Mouse (Mus musculus): ENCODE measurements around the gene BC004004. TPM values are rescaled to one million over a fixed set of nuclear protein-coding genes. Genes with fewer than 3 reads are reported as not detected.

Gene BC004004
- total and polyA plus RNA-seq, 3 experiments: 19.8 to 68.0 (median 51.7) TPM

DNA sequence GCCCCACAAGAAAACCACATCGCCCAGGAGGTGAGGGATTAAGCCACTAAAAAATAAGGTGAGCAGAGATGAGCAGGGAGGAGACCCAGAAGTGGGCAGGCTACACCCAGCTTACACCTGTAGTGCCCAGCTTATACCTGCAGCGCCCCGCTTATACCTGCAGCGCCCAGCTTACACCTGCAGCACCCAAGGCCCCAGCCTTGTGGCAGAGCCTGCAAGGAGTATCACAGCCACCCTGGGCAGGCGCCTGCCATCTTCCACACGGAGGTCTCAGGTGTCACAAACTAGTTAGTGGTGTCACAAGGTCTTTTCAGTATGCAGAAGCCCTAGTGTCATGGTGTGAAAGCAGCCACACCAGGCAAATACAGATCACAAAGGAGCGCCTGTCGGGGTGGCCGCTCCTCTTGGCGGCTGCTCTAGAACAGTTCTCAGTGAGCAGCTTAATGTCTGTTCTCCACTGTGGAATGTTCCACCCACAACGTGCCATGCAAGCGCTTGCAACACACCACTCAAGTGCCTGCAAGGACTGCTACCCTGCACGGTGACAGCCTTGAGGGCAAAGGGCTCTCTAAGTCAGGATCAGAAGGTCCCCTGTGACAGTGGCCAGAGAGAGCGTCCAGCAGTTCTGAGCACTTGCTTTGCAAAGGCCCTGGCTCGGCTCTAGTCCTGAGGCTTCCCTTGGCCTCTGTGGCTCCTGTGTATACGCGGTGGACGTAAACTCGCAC is 67.8 kb downstream of the BC004004 start:
- TF ChIP-seq CTCF (IDR thresholded peaks at IDR 0.05; ENCODE audit: low read depth, low read length) (no peak), GATA1 (IDR thresholded peaks at IDR 0.05; ENCODE audit: borderline replicate concordance, low read length) (no peak), POLR2AphosphoS5 (IDR thresholded peaks at IDR 0.05; ENCODE audit: insufficient replicate concordance, low read depth, low read length) (no peak), GATA2 (IDR thresholded peaks at IDR 0.05; ENCODE audit: borderline replicate concordance, low read depth, low read length) (no peak), TAL1 (conservative IDR thresholded peaks at IDR 0.05; ENCODE audit: low read depth, low read length) (no peak)
- no peaks in the 10 kb centered on the region for H3K9me3 ChIP-seq (replicated peaks)
- no peak for DNase-seq (ENCODE audit: low spot score)
- H3K4me1 ChIP-seq (ENCODE audit: insufficient read depth, low read depth, low read length): peaks cover 44% of the 10 kb centered on the region
- no peak for ATAC-seq (ENCODE audit: extremely low read depth, insufficient number of reproducible peaks, low FRiP score, poor library complexity, severe bottlenecking)
- H3K36me3 ChIP-seq (replicated peaks): peaks cover 97% of the 10 kb centered on the region
- H3K27me3 ChIP-seq (ENCODE audit: insufficient read depth, low read length): no peaks in the 10 kb centered on the region
- H3K4me3 ChIP-seq (ENCODE audit: low read depth, low read length): no peak overlapping the region

DNA sequence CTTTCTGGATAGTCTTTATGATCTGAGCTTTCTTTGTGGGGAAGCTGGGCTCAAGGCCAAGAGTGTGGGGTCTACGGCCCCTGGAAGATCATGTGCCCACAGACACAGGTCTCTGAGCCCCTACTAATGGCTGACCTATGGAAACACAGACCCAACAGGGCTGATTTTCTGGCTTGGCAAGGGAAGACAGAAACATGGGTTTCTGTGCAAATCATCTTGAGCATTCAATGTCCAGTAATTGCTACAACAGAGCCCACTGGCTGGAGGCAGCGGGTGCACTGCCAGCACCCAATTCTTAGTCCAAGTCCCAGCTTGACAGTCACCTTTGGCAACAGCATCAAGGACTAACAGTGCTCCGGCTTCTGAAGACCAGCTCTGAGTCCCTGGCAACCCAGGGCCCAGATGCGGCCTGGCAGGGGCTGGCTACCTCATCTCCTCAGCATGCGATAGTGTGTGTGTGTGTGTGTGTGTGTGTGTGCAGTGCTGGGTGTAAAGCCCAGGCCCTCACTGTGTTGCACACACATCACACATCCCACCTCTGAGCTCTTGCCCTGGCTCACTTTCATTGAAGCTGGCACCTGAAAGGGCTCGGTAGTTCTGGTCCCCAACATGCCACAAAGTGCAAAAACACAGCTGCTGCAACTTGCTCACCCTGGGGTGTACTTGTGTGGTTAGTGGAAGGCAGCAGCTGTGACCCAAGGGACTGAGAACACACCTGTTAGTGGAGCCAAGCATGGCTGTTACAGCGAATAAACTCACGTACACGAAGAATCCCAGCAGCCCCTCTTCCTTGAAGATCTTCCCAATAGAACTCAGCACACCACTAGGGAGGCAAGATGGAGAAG is 69.6 kb downstream of the BC004004 start:
- DNase-seq (ENCODE audit: low spot score) (no peak), ATAC-seq (ENCODE audit: extremely low read depth, insufficient number of reproducible peaks, low FRiP score, poor library complexity, severe bottlenecking) (no peak)
- H3K4me1 ChIP-seq (ENCODE audit: insufficient read depth, low read depth, low read length): peaks cover 49% of the 10 kb centered on the region
- H3K9me3 ChIP-seq (replicated peaks): no peaks in the 10 kb centered on the region
- TF ChIP-seq GATA1 (IDR thresholded peaks at IDR 0.05; ENCODE audit: borderline replicate concordance, low read length) (no peak), CTCF (IDR thresholded peaks at IDR 0.05; ENCODE audit: low read depth, low read length) (no peak), TAL1 (conservative IDR thresholded peaks at IDR 0.05; ENCODE audit: low read depth, low read length) (no peak), GATA2 (IDR thresholded peaks at IDR 0.05; ENCODE audit: borderline replicate concordance, low read depth, low read length) (no peak), POLR2AphosphoS5 (IDR thresholded peaks at IDR 0.05; ENCODE audit: insufficient replicate concordance, low read depth, low read length) (no peak)
- peaks cover 97% of the 10 kb centered on the region for H3K36me3 ChIP-seq (replicated peaks)
- no peaks in the 10 kb centered on the region for H3K27me3 ChIP-seq (ENCODE audit: insufficient read depth, low read length)
- no peak overlapping the region for H3K4me3 ChIP-seq (ENCODE audit: low read depth, low read length)

DNA sequence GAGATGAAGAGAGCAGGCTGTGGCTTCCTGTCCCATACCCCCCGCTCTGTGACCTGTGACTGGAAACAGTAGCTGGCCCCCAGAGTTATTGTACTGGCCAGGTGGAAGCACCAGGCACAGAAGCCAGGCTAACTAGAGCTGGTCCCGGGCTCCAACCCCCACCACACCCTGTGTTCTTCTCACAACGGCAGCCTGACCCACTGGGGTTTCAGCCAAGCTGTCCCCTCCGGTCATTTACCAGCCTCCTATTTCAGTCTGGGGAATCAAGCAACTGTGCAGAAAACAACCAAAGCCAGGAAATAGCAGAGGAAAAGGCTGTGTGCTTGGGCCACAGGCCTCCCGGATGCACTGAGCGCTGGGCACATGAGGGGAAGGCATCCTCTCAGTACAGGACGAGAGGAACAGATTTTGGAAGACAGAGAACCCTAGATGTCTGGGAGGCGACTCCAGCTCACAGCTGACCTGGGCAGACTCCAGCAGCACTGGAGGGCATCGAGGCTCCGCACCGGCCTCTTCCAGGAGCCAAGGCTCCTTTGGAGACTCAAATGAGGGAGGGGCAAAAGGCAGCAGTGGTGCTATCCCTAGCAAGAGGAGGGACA is 70.7 kb downstream of the BC004004 start:
- Histone ChIP-seq H3K4me3 (ENCODE audit: low read depth, low read length) (no peak overlapping the region), H3K36me3 (replicated peaks) (peaks cover 97% of the 10 kb centered on the region), H3K4me1 (ENCODE audit: insufficient read depth, low read depth, low read length) (peaks cover 49% of the 10 kb centered on the region), H3K27me3 (ENCODE audit: insufficient read depth, low read length) (peaks cover 2% of the 10 kb centered on the region; the same call in 1 of the 2 replicates), H3K9me3 (replicated peaks) (no peaks in the 10 kb centered on the region)
- TF ChIP-seq CTCF (IDR thresholded peaks at IDR 0.05; ENCODE audit: low read depth, low read length) (no peak), POLR2AphosphoS5 (IDR thresholded peaks at IDR 0.05; ENCODE audit: insufficient replicate concordance, low read depth, low read length) (no peak), GATA2 (IDR thresholded peaks at IDR 0.05; ENCODE audit: borderline replicate concordance, low read depth, low read length) (no peak), TAL1 (conservative IDR thresholded peaks at IDR 0.05; ENCODE audit: low read depth, low read length) (no peak), GATA1 (IDR thresholded peaks at IDR 0.05; ENCODE audit: borderline replicate concordance, low read length) (no peak)
- no peak for ATAC-seq (ENCODE audit: extremely low read depth, insufficient number of reproducible peaks, low FRiP score, poor library complexity, severe bottlenecking)
- DNase-seq (ENCODE audit: low spot score): no peak

DNA sequence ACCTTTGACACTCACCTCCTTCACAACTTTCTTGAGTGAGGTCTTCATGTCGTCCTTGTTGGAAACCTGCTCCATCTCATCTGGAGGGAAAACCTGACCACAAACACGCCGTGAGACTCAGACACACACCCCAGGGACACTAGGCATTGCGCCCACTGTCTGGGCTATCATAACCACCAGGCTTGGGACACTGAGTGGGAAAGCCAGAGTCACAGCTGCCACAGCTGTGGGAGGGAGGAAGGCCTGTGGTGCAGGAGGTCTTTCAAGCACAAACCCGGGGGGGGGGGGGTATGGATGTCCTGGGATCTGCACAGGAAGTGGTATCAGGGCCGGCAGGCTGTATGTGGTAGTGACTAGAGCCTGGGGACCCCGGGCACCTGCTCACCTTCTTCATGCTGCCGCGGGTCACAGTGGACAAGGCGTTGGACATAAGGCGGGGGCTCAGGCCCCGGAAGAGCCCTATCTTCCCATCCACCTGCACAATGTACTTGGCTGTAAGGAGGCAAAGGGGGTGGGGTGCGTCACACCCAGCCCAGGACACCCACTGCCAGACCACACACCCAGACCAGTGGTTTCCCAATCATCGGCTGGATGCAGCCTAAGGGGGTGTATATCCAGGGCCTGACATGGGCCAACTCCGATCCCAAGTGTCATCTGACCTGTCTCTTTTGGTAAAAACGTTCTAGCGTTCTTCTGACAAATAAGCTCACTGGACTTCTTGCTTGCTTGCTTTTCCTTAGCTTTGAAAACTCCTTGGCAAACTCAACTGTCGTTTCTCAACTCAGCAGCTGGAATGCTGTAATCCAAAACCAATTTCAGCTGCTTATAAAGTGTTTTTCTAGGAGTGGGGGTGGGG is 72.0 kb downstream of the BC004004 start:
- peak; percentile 64 for DNase-seq (ENCODE audit: low spot score)

DNA sequence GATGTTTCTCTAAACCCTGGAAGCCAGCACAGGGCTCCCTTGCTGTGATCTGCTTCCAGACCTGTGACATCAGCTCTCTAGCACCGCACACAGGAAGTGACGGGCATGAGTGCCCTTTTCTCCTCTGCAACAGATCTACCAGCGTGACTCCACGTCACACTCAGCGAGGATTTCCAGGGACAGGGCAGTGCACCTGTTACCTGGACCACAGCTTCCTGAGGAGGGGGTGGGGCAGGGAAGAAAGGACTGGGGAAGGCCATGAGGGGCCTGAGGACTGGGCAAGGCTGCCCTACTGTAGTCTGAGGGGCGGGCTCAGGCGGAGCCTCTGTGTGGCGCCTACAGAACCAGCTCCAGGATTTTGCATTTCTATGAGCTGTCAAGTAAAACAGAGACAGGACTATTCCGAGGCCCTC is 73.0 kb downstream of the BC004004 start:
- peaks cover 66% of the 10 kb centered on the region for H3K4me1 ChIP-seq (ENCODE audit: insufficient read depth, low read depth, low read length)
- no peak for TF ChIP-seq POLR2AphosphoS5 (IDR thresholded peaks at IDR 0.05; ENCODE audit: insufficient replicate concordance, low read depth, low read length)
- no peak for TF ChIP-seq GATA2 (IDR thresholded peaks at IDR 0.05; ENCODE audit: borderline replicate concordance, low read depth, low read length)
- TF ChIP-seq CTCF (IDR thresholded peaks at IDR 0.05; ENCODE audit: low read depth, low read length): no peak
- TF ChIP-seq GATA1 (IDR thresholded peaks at IDR 0.05; ENCODE audit: borderline replicate concordance, low read length): no peak
- peak overlapping the region; percentile 54; the same call in 1 of the 2 replicates for H3K4me3 ChIP-seq (ENCODE audit: low read depth, low read length)
- H3K36me3 ChIP-seq (replicated peaks): peaks cover 93% of the 10 kb centered on the region
- H3K9me3 ChIP-seq (replicated peaks): no peaks in the 10 kb centered on the region
- no peak; the same call in 1 of the 2 replicates for ATAC-seq (ENCODE audit: extremely low read depth, insufficient number of reproducible peaks, low FRiP score, poor library complexity, severe bottlenecking)
- peak; percentile 72 for DNase-seq (ENCODE audit: low spot score)
- H3K27me3 ChIP-seq (ENCODE audit: insufficient read depth, low read length): peaks cover 2% of the 10 kb centered on the region; the same call in 1 of the 2 replicates

More for the DNA sequence above, 72.0 kb downstream of the BC004004 start:
- Histone ChIP-seq H3K4me1 (ENCODE audit: insufficient read depth, low read depth, low read length) (peaks cover 56% of the 10 kb centered on the region), H3K4me3 (ENCODE audit: low read depth, low read length) (peak overlapping the region; percentile 54; the same call in 1 of the 2 replicates), H3K27me3 (ENCODE audit: insufficient read depth, low read length) (peaks cover 2% of the 10 kb centered on the region; the same call in 1 of the 2 replicates), H3K9me3 (replicated peaks) (no peaks in the 10 kb centered on the region), H3K36me3 (replicated peaks) (peaks cover 99% of the 10 kb centered on the region)
- ATAC-seq (ENCODE audit: extremely low read depth, insufficient number of reproducible peaks, low FRiP score, poor library complexity, severe bottlenecking): peak; percentile 18; the same call in 1 of the 2 replicates
- TF ChIP-seq GATA1 (IDR thresholded peaks at IDR 0.05; ENCODE audit: borderline replicate concordance, low read length) (no peak), GATA2 (IDR thresholded peaks at IDR 0.05; ENCODE audit: borderline replicate concordance, low read depth, low read length) (no peak), TAL1 (conservative IDR thresholded peaks at IDR 0.05; ENCODE audit: low read depth, low read length) (peak; percentile 21; the same call in 1 of the 2 replicates)

All from G1E (cell line).